Mouse (Mus musculus): ENCODE results near the gene Sumf1. TPM values are rescaled to one million over a fixed set of nuclear protein-coding genes. Genes with fewer than 3 reads are reported as not detected.

The Sumf1 gene
- polyA plus RNA-seq, 1 experiment from 2014 or later: 11.0 TPM

DNA sequence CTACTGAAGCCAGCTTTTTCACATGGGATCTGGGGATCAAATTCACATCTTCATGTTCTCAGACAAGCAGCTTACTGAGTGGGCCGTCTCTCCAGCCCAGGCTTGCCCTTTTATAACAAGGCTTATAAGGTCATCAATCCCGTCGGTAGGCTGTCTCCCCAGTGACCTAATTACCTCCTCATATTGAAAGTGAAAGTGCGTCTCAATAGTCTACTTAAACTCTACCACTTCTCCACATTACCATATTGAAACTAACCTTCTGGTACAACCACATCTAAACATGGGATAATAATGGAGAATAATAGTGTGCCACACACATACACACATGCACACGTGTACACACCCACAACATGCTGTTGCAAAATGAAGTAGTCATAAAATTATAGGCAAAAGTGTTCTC, 20.4 kb downstream of the Sumf1 start:
- Histone ChIP-seq H3K4me2 (no peak overlapping the region), H3K9me3 (no peaks in the 10 kb centered on the region), H3K27ac (no peak overlapping the region), H3K4me1 (no peaks in the 10 kb centered on the region), H3K9ac (no peak overlapping the region), H3K27me3 (replicated peaks) (no peaks in the 10 kb centered on the region), H3K4me3 (no peak overlapping the region), H3K36me3 (replicated peaks) (no peaks in the 10 kb centered on the region)
- 56% methylated on average over 5 of the region's 5 CpGs for WGBS
- no peak for ATAC-seq (replicated peaks)

DNA sequence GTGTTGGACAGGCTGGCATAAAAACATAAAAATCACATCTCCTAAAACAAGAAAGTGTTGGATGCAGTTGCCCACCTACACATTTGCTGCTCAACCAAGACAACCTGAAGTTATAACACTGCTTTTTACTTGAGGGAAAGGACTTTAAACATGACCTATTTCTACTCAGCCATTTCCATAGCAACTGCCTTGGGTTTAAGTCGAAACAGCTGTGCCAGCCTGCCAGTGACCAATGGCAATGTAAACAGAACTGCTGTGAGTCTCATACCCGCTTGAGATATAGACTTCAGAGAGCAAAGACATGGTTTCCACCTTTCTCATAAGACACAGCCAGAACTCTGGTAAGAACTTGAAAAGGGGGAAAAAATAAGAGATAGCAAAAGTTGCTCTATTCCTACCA, 24.8 kb downstream of the Sumf1 start:
- no peak for ATAC-seq (replicated peaks)
- Histone ChIP-seq H3K36me3 (replicated peaks) (no peaks in the 10 kb centered on the region), H3K27me3 (replicated peaks) (no peaks in the 10 kb centered on the region), H3K9ac (no peak overlapping the region), H3K9me3 (no peaks in the 10 kb centered on the region), H3K4me1 (no peaks in the 10 kb centered on the region), H3K4me3 (no peak overlapping the region), H3K4me2 (no peak overlapping the region), H3K27ac (no peak overlapping the region)
- WGBS: 70% methylated on average over 2 of the region's 2 CpGs

DNA sequence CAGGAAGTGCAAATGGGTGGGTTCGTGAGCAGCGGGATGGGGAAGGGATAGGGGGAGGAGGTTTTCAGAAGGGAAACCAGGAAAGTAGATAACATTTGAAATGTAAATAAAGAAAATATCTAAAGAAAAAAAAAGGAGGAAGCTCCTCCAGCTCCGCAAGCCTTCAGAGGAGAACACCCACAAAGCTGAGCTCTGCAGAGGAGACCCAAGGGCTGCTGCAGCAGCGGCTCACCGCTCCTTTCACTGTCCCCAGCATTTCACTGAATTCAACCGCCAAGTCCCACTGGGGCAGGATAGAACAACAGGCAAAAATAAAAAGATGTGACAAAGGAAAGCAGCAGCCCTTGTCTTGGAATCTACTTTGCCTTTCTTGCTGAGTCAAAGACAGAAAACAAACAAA, 28.5 kb downstream of the Sumf1 start:
- Histone ChIP-seq H3K9me3 (no peaks in the 10 kb centered on the region), H3K27ac (no peak overlapping the region), H3K4me3 (no peak overlapping the region), H3K27me3 (replicated peaks) (no peaks in the 10 kb centered on the region), H3K36me3 (replicated peaks) (no peaks in the 10 kb centered on the region), H3K9ac (no peak overlapping the region), H3K4me1 (no peaks in the 10 kb centered on the region), H3K4me2 (no peak overlapping the region)
- no peak for ATAC-seq (replicated peaks)
- WGBS: 31% methylated on average over 6 of the region's 6 CpGs

DNA sequence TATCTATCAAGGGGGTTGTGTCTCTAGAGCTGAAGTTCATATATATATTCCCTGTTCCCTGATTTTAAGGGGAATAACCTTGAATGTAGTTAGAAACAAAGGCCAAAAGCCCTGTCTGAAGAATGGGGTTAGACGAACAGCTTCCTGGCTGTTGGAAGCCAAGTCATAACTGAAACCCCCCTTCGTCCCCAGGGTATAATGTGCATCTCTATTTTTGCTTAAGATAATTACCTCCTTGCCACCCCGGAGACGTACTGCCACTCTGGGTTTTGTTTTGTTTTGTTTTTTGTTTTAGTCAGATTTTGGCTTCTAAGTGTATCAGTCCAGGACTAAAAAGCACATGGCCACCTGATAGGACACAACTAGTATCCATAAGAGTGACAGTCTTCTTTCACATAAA, 31.1 kb downstream of the Sumf1 start:
- Histone ChIP-seq H3K36me3 (replicated peaks) (no peaks in the 10 kb centered on the region), H3K27me3 (replicated peaks) (no peaks in the 10 kb centered on the region), H3K4me2 (no peak overlapping the region), H3K4me1 (no peaks in the 10 kb centered on the region), H3K9me3 (no peaks in the 10 kb centered on the region), H3K4me3 (no peak overlapping the region), H3K27ac (no peak overlapping the region), H3K9ac (no peak overlapping the region)
- no peak for ATAC-seq (replicated peaks)
- WGBS: 96% methylated on average over 4 of the region's 4 CpGs

DNA sequence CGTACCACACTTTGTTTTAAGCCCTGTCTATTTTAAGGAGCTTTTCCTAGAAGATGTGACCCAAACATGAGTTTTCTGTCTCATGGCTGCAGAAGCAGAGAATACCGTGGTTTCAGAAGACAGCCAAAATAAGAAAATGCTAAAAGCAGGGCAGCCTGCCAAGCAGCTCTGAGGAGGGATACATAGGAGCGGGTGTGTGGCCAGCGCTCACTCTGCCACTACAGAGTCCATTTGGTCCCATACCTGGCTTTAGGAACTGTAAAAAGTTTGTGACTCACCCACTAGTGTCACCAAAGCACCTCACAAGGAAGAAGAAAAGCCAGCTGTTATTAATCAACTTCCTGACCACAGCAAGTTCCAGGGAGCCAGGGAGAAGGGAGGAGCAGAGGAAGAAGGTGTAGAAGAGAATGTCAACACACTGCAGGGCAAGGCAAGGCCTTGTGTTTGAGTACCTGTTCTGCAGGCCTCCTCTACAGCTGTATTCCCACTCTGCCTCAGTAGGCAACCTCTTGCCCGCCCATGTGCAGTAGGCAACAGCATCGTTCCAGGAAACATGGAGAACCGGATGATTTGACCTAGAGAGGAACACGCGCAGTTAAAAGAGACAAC, 32.6 kb downstream of the Sumf1 start:
- Histone ChIP-seq H3K9ac (no peak overlapping the region), H3K4me3 (no peak overlapping the region), H3K9me3 (no peaks in the 10 kb centered on the region), H3K27me3 (replicated peaks) (no peaks in the 10 kb centered on the region), H3K27ac (no peak overlapping the region), H3K4me1 (no peaks in the 10 kb centered on the region), H3K4me2 (no peak overlapping the region), H3K36me3 (replicated peaks) (no peaks in the 10 kb centered on the region)
- no peak for ATAC-seq (replicated peaks)
- 90% methylated on average over 9 of the region's 9 CpGs for WGBS

DNA sequence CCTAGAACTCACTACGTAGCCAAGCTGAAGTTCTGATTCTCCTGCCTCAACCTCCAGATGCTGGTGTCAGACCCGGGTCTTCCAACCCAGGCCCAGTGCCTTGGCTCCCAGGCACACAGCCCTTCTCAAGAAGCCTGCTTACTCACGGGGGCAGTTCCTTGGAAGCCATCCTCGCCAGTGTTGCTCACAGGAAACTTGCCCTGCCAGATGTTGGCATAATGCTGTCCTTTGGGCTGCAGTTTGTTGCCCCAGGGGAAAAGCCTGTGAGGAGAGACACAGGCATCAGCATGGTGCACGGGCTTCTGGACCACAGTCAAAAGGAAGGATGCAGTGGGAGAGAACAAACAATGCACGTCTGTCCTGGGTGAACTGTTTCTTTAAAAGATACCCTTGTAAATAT, 33.3 kb downstream of the Sumf1 start:
- no peaks in the 10 kb centered on the region for H3K27me3 ChIP-seq (replicated peaks)
- H3K36me3 ChIP-seq (replicated peaks): no peaks in the 10 kb centered on the region
- no peak for ATAC-seq (replicated peaks)
- no peaks in the 10 kb centered on the region for H3K9me3 ChIP-seq
- no peak overlapping the region for H3K9ac ChIP-seq
- whole genome bisulfite sequencing: 86% methylated on average over 6 of the region's 6 CpGs
- no peaks in the 10 kb centered on the region for H3K4me1 ChIP-seq
- no peak overlapping the region for H3K4me2 ChIP-seq
- H3K27ac ChIP-seq: no peak overlapping the region
- no peak overlapping the region for H3K4me3 ChIP-seq

DNA sequence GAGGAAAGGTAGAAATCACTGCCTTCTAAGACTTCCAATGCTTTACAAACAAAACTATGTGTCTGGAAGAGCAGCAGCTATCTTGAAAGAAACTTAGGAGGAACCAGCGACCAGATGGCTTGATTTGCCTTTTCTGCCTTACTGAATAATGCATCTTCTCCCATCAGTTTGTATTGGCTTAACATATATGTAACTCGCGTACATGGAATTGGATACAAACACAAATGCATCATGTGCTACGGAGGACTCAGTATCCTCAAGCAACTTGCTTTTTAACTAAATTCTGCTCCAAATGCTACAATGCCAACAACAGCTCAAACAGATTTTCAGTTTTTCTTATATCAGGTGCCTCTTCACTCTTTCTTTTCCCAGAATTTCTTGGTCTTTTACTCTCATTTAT, 36.1 kb downstream of the Sumf1 start:
- no peaks in the 10 kb centered on the region; the same call in 1 of the 2 replicates for H3K4me1 ChIP-seq
- H3K9me3 ChIP-seq: no peaks in the 10 kb centered on the region
- no peak overlapping the region for H3K9ac ChIP-seq
- 96% methylated on average over 4 of the region's 4 CpGs for WGBS
- no peak for ATAC-seq (replicated peaks)
- H3K4me3 ChIP-seq: no peak overlapping the region
- H3K36me3 ChIP-seq (replicated peaks): no peaks in the 10 kb centered on the region
- no peaks in the 10 kb centered on the region for H3K27me3 ChIP-seq (replicated peaks)
- no peak overlapping the region for H3K4me2 ChIP-seq
- no peak overlapping the region for H3K27ac ChIP-seq

DNA sequence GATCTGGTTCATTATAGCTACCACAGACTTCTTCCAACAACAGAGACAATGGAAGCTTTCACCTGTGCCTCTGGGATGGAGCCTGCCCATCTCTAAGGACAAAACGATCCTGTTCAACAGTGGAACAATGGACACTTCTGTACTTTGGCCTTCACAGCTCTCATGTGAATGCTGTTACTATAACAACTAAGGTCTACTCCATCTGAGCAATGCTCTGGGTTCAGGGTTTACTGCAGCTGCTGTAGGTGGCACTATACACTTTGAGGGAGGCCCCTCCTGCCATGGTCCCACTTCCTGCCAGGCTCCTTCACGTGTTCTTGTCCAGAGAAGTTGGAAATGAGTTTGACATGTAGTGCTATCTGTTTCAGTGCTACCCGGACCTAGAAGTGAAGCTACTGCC, 36.9 kb downstream of the Sumf1 start:
- H3K4me2 ChIP-seq: no peak overlapping the region
- H3K27me3 ChIP-seq (replicated peaks): no peaks in the 10 kb centered on the region
- no peak for ATAC-seq (replicated peaks)
- H3K4me1 ChIP-seq: no peaks in the 10 kb centered on the region; the same call in 1 of the 2 replicates
- no peak overlapping the region for H3K27ac ChIP-seq
- WGBS: 56% methylated on average over 3 of the region's 3 CpGs
- no peaks in the 10 kb centered on the region for H3K9me3 ChIP-seq
- no peak overlapping the region for H3K4me3 ChIP-seq
- H3K36me3 ChIP-seq (replicated peaks): no peaks in the 10 kb centered on the region
- no peak overlapping the region for H3K9ac ChIP-seq

DNA sequence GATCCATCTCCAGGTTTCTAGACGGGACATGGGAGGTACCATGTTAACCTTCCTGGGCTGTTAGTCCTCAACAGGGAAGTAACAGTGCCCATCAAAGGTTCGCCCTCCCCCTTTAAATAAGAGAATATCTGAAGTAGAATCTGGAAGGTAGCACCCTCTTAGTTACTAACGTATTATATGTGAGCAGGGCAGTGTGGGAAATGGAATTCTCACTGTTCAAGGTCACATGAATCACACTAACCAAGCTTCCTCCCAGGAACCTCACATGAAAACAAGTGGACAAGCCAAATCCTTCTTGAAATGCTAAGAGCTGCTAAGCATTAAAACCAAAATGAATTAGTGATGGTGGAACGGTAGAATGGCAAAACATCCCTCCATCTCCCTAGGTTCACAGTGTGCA, 38.7 kb downstream of the Sumf1 start:
- H3K4me2 ChIP-seq: no peak overlapping the region
- no peak for ATAC-seq (replicated peaks)
- H3K9ac ChIP-seq: no peak overlapping the region
- 93% methylated on average over 4 of the region's 4 CpGs for WGBS
- H3K9me3 ChIP-seq: no peaks in the 10 kb centered on the region
- H3K36me3 ChIP-seq (replicated peaks): no peaks in the 10 kb centered on the region
- H3K4me3 ChIP-seq: no peak overlapping the region
- H3K27ac ChIP-seq: no peak overlapping the region
- H3K4me1 ChIP-seq: no peaks in the 10 kb centered on the region; the same call in 1 of the 2 replicates
- H3K27me3 ChIP-seq (replicated peaks): no peaks in the 10 kb centered on the region

DNA sequence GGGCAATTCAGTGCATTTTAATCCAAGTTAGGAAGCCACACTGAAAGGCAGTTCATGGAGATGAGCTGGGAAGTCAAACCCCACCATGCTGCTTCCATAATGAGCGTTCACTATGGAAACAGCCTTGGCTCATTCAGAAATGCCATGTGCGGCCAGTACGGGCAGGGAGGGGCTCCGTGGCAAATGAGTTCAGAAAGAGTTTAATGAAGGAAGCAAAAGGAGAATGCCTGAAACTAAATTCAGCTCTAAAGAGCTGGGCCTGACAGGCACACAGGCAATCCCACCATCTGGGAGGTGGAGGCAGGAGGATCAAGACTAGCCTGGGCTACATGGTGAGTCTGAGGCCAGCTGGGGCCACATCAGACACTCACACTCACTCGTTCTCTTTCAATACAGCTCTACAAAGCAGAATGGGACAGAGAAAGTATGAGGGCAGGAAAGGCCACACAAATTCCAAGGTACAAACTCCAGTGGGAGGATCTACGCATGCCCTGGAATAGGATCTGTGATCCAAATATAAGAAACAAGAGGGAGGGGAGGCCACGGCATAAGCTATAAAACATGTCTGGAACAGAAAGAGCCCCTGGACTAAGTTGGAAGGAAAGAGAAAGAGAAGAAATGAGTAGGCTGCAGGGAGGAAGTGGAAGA, 39.3 kb downstream of the Sumf1 start:
- H3K27ac ChIP-seq: no peak overlapping the region
- peak; percentile 86 for ATAC-seq (replicated peaks)
- no peak overlapping the region for H3K4me2 ChIP-seq
- 26% methylated on average over 7 of the region's 7 CpGs for WGBS
- H3K9me3 ChIP-seq: no peaks in the 10 kb centered on the region
- no peaks in the 10 kb centered on the region for H3K27me3 ChIP-seq (replicated peaks)
- H3K36me3 ChIP-seq (replicated peaks): no peaks in the 10 kb centered on the region
- no peak overlapping the region for H3K9ac ChIP-seq
- no peaks in the 10 kb centered on the region; the same call in 1 of the 2 replicates for H3K4me1 ChIP-seq
- no peak overlapping the region for H3K4me3 ChIP-seq

DNA sequence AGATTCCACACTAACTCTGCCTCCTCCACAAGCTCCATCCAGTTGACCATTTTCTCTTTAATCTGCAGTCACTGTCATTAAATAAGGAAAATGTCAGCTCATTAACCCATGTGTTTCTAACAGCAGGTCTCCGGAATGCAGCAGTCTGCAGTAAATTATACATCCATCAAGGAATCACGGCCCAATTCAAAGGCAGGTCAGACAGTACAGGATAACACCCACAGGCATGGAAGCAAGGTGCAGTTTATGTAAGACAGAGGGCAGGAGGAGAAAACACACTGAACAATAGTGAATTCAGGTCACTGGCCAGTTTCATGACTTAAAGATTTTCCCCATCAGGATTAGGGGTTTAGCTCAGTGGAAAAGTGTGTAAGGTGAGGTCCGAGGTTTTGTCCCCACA, 40.1 kb downstream of the Sumf1 start:
- H3K9ac ChIP-seq: no peak overlapping the region
- no peak overlapping the region for H3K27ac ChIP-seq
- H3K36me3 ChIP-seq (replicated peaks): no peaks in the 10 kb centered on the region
- no peaks in the 10 kb centered on the region for H3K27me3 ChIP-seq (replicated peaks)
- 0 out of 2 replicates have a peak, but pooled peaks have one; percentile 55 for ATAC-seq (replicated peaks)
- WGBS: 37% methylated on average over 3 of the region's 3 CpGs
- no peaks in the 10 kb centered on the region; the same call in 1 of the 2 replicates for H3K4me1 ChIP-seq
- H3K4me3 ChIP-seq: no peak overlapping the region
- H3K9me3 ChIP-seq: no peaks in the 10 kb centered on the region
- no peak overlapping the region for H3K4me2 ChIP-seq

DNA sequence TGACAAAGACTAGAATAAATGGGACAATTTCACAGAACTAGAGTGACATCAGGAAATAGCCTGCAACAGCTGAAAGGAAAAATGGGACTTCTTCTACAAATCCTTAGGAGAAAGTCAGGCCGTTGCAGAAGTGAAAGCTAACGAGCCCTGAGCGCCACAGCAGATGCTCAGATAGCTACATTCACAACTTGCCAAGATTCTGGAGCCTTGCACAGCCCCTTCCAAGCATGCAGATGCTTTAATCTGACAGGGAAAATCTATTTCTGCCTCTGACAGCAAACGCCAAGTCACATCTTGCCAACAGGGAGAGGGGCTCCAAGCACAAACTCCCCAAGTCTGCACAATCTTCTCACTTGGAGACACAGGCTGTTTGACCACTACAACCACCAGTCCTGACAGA, 42.6 kb downstream of the Sumf1 start:
- Histone ChIP-seq H3K36me3 (replicated peaks) (no peaks in the 10 kb centered on the region), H3K4me3 (no peak overlapping the region), H3K27ac (no peak overlapping the region), H3K27me3 (replicated peaks) (no peaks in the 10 kb centered on the region), H3K4me2 (no peak overlapping the region), H3K4me1 (no peaks in the 10 kb centered on the region; the same call in 1 of the 2 replicates), H3K9me3 (no peaks in the 10 kb centered on the region), H3K9ac (no peak overlapping the region)
- ATAC-seq (replicated peaks): no peak
- 73% methylated on average over 4 of the region's 4 CpGs for WGBS
